Mouse (Mus musculus) thymus, adult 2 months (tissue): ENCODE measurements around the gene Cyp2j12.

Source experiments
- CTCF ChIP-seq: fragments of 200-500 bp; IDR thresholded peaks from 2 replicates; pipeline ENCODE4 v1.5.1; 2012; ENCODE audit warnings: mild to moderate bottlenecking, control low read depth, low read length, moderate library complexity, borderline replicate concordance; ENCODE audit not compliant: control insufficient read depth, poor library complexity, insufficient read depth; ENCODE audit errors: extremely low read depth
- POLR2A ChIP-seq: fragments of 200-500 bp; IDR thresholded peaks from 2 replicates; pipeline ENCODE4 v1.6.1; 2012; ENCODE audit warnings: mild to moderate bottlenecking, low read length, control low read depth, moderate library complexity; ENCODE audit not compliant: control insufficient read depth, poor library complexity, insufficient read depth; ENCODE audit errors: extremely low read depth

DNA sequence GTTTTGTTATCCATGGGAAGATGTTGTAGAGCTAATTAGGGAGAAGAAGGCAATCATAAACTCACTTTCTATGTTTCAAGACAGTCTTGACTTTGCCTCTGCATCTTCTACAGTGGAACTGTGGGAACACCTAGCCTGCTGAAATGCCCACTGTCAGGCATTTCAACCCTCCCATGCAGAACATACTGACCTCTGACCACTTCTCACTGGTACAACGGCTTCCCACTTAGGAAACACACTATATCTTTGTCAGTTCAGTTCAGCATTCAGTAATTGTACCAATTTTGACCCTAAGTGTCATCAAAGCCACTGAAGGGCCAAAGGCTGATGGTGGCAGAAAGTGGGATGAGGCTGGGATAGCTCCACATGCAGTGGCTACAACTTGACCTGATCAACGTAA lies 78.9 kb downstream of the Cyp2j12 start:
- TF ChIP-seq POLR2A = no peak
- TF ChIP-seq CTCF = no peak
